Mouse (Mus musculus) naive thymus-derived CD4-positive, alpha-beta T cell, adult 2 months (primary cell): ENCODE results near the gene Mtrf1l.
A peak's percentile ranks its signal among the peaks of the same experiment; 100 is the strongest.

Experiments used
- DNase-seq: peaks from one replicate; pipeline ENCODE4 v3.0.0-alpha.2; 2011; ENCODE audit warnings: low read depth

Gene Mtrf1l

GRCm38 (mm10) chr10:5804691-5805156, 19.0 kb downstream of the Mtrf1l start:
- DNase-seq: no peak

- no peak for DNase-seq
Measured at GRCm38 (mm10) chr10:5803739-5804138, 20.0 kb downstream of the Mtrf1l start.

- DNase-seq: no peak
Measured at GRCm38 (mm10) chr10:5802866-5803265, 20.8 kb downstream of the Mtrf1l start.

GRCm38 (mm10) chr10:5800490-5800889, 23.2 kb downstream of the Mtrf1l start:
- peak; percentile 63 for DNase-seq

- DNase-seq: no peak
Measured at GRCm38 (mm10) chr10:5798069-5798468, 25.6 kb downstream of the Mtrf1l start.

GRCm38 (mm10) chr10:5790657-5791056, 33.1 kb downstream of the Mtrf1l start:
- peak; percentile 45 for DNase-seq

- DNase-seq: peak; percentile 36
Measured at GRCm38 (mm10) chr10:5786923-5787322, 36.8 kb downstream of the Mtrf1l start.
